Mouse (Mus musculus): ENCODE measurements around the gene Pde3a.

DNA sequence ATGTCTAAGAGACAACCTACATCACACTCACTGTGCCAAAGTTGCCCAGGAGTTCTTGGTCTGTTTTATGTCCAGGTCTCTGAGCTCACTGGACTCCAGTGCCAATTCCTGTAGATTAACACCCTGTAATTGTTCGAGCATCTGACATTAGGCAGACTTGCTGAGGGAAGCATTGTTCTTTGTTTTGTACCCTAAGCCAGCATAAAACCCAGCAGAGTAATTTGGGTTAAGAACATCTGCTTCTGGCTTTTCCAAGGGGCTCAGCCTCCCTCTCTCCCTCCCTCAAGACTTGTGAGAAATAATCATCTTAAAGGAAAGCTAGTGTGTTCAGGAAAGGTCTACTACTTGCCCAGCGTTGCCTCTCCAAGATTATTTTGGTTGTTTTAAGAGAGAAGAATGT is 225.2 kb downstream of the Pde3a start:
- no peak for TF ChIP-seq CTCF (IDR thresholded peaks at IDR 0.05; ENCODE audit: borderline replicate concordance, insufficient read depth, low read length)
- no peak for TF ChIP-seq POLR2A (IDR thresholded peaks at IDR 0.05; ENCODE audit: low read depth, low read length)

Measured in embryonic fibroblast, embryonic 13.5 days (primary cell).